Mouse (Mus musculus) c-Kit-positive CD71-positive TER-119-positive erythroid progenitor cells, embryonic 14.5 days (primary cell): ENCODE measurements at regions not wholly inside any gene's neighbourhood (a gene's known extent, or its start where the extent isn't known, plus 50 kb on each side); places are given as distances from the start of the nearest gene placed in this dataset.

Experiments used
- DNase-seq: peaks from one replicate; pipeline ENCODE4 v3.0.0-alpha.2; 2013; ENCODE audit warnings: low spot score

DNA sequence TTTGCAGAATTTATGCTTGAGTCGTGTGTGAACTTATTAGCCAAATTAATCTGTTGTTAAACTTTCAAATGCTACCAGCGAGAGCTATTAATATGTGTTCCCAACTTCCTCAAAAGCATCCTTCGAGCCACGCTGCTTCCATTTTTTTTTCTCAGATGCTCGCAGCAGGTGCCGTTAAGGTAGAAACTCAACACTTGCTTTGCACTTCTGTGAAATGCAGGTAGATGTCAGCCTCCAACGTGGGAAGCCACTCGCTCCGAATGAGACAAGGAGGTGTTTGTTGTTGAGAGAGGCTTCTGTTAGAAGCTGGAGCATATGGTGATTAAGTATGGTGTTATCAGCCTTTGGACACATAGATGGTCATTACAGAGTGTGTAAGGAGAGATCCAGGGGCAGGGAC lies 433.1 kb upstream of the Adgrl2 start:
- DNase-seq: no peak

DNA sequence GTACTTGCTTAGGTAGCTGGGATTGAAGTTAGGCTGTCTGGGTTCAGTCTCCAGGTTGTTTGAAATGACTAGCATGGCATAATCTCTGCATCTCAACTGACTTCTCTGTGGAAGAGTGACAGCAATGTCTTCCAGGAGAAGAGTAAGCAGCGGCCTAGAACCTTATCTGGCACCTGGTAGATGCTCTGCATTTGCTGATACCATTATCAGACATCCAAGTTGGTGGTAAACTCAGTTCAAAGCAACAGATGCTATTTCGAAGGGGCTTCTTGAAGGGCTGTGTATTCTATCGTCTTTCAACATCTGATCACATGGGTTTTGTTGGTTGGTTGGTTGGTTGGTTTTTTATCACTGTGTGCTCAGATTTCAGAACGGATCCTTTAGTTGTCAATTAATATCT lies 424.7 kb upstream of the Adgrl2 start:
- no peak for DNase-seq

DNA sequence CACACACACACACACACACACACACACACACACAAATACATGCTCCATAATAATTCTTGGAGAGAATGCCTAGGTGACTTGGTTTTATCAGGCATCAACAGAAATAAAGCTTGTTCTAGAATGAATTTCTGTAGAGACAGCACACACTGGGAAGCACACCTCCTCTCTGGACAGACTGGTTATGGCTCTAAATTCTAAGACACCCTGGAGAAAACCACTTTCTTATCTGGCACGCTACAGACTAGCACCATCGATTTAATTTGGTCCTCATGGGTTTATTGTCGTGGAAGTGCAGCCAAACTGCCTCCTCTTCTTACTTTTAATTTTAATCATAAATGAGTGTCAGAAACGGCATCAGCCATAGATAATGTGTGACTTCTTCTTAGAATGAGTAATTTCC lies 422.8 kb upstream of the Adgrl2 start:
- no peak for DNase-seq

DNA sequence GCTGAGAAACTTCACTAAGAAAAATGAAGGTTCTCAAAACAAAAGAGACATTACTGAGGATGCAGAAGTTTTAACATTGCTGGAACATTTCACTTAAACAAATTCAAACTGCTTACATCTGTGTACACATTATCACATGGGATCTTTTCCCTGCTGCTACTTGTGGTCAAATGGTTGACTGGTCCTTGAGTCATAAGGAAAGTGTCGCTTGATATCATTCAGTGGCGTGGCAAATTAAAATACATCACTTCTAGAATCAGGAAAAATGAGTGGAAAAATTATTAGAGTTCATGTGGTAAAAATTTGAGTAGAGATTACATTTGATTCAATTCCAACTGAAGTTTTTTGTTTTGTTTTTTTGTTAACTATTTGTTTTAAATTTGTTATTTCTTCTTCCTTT lies 420.2 kb upstream of the Adgrl2 start:
- DNase-seq: no peak

DNA sequence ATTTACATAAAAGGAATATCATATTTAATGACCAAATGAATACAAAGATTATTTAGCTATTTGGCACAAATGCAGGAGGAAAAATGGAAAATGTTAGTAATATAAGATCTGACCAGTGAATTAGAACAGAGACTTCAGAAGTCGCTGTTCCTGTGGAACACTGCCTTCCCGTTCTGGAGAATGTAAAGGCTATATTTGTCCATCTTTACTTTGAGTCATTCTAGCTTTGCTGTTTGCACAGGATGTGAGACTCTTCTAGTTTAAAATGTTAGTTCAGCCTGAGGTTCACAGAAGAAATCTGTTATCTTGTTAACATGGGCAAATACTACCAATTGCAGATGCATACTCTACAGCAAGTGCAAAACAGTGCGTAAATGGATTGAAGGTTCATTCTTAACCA lies 418.5 kb upstream of the Adgrl2 start:
- DNase-seq: no peak

DNA sequence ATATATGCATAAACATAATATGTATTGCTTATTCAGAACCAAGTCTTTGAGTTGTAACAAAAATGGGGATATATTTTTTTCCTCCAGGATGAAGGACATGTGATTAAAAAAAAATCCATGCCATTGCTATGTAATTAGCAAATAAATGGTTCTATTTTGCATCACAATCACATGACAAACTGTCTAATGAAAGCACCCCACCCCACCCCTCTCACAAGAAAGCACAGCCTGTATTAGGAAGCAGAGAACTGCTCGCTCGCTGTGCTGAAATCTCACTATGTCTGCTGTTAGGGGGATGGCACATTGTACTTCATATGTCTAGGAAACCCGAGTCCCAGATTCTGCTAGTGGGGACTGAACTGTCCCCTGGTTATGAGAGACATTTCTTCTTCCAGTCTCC lies 415.5 kb upstream of the Adgrl2 start:
- no peak for DNase-seq

DNA sequence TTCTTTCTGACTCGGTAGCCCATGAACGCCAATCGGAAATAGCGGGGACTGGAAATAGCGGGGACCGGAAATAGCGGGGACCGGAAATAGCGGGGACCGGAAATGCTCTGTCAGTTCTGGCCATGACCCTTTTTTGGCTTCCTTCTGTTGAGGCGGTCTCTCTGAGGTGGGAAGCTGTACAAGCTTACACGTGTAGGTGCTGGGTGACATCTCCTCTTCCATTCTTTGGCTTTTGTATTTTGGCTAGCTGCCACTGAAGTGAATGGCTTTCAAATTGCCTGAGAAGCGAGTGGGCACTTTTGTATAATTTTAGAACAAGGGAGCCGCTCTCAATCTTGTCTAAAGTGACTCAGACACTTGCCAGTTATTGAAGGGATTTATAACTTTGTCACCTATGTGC lies 414.3 kb upstream of the Adgrl2 start:
- no peak for DNase-seq

DNA sequence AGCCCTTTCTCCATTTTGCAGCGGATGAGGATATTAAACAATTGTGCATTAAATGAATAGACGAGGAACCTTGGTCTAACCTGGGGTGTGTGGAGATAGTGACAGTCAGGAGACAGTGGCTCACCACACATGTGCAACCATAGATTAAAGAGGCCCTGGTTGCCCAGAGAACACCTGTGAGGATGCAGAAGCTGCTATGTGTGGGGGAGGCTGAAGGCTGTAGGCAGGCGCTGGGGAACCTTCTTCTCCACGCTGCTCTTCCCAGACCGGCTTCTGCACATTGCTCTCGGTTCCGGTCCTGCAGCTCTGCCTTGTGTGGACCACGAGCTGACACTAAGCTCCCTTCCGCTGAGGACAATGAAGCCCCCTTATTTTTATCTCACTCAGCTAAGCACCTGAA lies 412.1 kb upstream of the Adgrl2 start:
- DNase-seq: no peak

DNA sequence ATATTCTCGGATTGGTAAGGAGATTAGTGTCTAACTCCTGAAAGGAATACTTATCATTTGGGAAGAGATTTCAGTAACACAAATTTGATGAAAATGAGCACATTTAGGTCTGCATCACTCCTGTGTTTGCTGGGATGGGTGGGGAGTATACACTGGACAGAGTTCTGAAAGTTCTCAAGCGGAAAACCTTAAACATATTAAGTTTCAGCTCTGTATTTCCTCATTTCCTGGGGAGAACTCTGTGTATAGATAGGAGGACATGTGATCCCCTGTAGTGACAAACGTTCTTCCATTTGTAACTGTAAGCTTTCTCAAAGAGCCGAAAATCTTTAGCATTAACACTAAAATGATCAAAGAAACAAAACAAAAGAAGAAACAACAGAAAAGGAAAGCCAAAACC lies 404.7 kb upstream of the Adgrl2 start:
- no peak for DNase-seq

DNA sequence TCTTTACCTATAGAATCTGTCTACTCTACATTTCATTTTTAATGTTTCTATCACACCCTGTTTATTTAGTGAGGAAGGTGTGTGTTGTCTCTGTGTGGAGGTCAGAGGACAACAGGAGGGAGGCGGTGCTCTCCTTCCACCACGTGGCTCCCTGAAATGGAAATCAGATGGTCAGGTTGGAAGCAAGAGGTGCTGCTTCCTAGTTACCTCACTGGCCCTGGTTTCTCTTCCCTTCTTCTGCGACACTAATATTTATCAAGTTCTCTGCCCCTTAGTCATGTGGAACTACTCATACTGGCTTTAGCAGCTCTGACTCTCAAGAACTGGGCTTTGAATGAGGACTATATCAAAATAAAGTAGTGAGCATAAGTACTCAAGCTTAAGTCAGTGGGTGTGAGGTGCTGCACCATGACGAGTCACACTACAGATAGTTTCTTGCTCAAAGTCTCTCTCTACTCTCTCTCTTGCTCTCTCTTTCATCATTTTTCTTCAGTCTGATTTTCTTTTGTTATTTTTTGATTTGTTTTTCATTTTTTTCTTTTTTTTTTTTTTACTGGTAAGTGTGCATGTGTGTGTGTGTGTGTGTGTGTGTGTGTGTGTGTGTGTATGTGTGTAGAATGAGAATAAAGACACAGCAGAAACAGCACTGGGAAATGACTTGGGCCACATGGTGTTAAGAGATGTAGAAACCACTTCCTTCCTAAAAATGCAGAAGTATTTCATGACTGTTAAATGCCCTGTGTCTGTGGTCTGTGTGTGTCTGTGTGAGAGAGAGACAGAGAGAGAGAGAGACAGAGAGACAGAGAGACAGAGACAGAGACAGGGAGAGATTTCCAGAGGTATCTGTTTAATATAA lies 403.2 kb upstream of the Adgrl2 start:
- DNase-seq: no peak

DNA sequence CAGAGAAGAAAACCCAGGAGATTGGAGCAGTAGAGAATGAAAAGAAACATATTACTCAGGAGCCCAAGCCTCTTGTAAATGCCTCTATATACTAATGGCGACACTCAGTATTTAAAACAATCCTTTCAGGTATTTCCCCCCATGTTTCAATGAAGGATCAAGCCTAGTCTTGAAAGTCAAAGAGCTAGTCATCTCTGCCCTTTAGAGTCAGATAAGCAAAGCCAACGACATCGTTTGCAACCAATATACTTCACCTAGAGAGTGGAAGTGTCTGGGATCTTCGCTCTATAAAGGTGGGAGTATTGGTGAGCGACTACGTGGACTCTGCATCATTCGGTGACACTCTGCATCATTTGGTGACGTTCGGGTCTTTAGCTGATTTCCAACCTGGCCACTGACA lies 401.8 kb upstream of the Adgrl2 start:
- no peak for DNase-seq

DNA sequence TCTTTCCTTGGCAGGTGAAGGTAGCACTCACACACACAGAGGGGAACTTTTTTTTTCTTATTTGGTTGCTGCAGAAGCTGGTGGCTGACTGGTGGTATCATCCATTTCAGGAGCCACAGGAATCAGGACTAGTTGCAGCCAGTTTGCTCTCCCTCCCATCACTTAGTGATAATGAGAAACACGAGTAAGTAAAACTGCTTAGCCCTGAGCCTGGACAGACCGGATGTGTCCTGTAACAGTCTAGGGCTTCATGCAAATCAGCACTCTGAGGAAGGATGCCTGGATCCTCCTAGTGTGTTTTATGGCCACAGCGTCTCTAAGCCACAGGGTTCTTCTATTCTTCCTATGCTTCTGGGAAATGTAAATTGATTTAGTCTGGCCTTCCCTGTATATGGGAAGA lies 397.2 kb upstream of the Adgrl2 start:
- DNase-seq: no peak

DNA sequence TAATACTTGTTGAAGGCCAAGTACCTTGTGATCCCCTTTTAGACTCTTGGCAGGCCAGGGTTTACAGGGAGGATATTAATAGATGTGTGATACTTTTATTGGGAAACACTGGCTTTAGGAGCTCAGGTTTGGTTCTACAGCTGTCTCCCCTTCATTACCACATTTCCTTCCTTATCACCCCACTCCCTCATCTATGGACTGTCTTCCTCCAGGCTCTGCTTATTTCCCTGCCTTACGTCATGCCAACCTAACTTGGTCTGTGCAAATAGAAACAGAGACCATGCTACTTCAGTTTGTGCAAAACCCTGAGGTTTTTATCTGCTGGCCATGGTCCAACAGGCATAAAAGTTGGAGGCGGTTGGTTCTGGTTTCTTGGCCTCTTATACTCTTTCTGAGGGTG lies 395.7 kb upstream of the Adgrl2 start:
- DNase-seq: no peak

DNA sequence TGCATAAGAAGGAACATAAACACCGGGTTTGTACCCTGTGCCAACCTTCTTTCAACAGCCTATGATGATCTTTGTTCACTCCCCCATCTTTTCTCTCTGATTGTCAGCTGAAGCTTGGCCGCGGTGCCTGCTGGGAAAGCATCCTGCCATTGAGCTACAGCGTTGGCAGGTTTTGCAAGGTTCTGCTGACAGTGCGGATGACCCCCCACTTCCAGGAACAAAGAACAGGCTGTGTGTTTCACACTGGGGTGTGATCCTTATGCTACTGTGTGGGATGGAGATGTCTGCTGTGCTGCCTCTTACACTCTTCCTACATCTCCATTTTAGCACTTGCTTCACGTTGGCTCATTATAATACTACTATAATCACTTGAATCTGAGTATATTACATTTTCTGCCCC lies 395.0 kb upstream of the Adgrl2 start:
- no peak for DNase-seq

DNA sequence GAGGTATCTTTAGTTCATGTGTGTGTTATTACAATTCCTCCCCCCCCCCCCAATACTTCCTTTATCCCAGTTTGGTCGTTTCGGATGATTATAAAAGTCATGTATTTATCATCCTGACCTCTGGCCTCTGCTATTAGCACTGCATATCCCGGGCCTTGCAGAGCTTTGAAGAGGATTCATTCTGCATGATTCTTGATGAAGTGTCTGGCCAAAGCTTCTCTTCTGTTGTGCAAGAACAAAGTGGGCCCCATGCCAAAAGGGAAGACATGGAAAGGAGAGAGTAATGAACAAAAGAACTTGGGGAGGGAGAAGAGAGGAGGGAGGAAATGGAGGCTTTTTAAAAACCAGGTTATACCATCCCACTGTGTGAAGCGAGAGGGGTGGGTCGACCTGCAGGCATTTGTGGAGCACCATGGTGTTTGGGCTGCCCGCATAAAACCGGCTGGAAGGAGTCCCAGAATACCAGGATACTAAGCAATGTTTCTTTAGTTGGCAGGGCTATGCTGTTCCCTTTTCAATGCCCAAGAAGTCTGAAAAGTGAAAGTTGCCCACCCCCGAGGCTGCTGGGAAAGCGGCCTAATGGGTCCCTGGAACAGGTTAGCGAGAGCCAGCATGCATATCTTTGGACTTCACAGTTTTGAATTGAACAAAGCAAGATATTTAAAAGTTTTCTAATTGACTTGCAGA lies 391.3 kb upstream of the Adgrl2 start:
- DNase-seq: no peak

DNA sequence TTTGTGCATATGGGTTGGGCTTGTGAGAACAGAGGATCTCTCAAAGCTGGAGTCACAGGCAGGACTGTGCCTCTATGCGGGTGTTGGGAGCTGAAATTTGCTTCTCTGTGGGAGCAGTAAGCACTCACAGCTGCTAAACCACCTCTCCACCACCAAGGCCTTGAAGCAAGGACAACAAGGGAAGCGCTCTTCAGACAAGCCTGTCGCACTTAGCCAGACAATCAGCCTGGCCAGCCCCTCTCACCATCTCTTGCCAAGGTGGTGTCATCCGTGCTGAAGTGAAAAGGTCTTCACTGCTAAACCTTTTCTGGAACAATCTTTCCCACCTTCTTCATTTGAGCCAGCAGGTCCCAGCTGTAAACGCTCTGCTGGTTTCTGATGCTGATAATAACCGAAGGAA lies 390.7 kb upstream of the Adgrl2 start:
- no peak for DNase-seq

DNA sequence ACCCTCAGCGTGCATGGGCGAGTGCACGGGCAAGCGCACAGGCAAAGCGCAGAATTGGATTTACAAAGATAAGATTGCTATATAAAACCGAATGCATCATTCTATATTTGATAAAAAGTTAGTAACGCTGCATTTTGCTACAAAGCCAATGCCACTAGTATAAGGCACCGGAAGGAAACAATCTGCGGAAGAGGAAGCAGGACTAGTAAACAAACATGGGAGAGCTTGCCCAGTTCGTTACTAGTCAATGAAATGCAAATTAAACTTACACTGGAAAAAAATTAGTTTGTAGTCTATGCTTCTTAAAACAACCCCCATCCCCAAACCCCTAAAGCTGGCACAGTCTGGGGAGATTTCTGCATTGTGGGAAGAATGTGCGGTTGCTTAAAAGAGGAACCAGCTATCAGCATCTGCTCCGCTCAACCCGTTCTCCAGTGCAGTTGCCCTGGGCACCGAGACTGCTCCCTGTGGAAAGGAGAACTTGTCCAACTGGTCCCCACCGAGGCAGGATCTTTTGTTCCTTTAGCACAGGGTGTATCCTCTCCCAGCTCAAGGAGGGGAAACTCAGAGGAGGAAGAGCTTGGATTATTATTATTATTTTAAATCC lies 389.6 kb upstream of the Adgrl2 start:
- DNase-seq: no peak

DNA sequence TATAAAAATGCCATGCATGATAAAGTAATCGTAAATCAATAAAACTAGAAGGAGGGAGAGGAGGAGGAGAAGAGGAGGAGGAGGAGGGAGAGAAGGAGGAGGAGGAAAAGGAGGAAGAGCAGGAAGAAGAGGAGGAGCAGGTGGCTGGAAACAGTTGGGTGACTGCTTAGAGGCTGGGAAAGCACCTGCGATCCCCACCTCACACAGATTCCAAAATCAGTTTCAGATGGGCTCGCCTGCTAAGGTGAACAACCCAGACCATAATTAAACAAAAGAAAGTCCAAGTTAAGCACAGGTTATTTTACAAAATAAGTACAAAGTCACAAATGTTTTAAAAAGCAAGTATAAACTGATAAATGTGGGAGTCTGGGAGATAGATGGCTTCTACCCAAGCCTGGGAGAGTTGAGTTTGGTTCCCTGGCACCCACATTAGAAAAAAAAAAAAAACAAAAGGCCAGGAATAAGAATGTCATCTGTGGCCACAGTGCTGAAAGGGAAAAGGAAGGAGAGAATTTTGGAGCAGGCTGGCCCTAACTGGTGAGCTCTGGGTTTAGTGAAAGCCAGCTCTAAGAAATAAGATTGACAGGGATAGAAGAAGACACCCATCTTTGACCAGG lies 389.0 kb upstream of the Adgrl2 start:
- DNase-seq: no peak

DNA sequence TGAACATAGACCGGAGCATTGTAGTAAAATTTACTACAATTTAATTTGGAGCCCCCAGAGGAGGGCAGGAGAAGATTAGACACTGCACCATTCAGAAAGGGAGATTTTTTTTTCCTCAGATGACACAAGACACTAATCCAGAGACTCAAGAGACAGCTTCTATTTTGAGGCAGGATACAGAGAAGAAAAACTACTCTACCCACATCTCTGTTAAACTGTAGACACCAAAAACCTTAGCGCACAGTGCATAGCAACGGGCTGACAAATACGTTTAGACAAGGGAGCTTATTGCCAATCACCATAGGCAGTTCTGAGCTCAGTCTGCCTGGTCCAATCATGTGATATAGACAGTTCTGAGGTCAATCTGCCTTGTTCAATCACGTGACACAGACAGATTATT lies 381.1 kb upstream of the Adgrl2 start:
- no peak for DNase-seq

DNA sequence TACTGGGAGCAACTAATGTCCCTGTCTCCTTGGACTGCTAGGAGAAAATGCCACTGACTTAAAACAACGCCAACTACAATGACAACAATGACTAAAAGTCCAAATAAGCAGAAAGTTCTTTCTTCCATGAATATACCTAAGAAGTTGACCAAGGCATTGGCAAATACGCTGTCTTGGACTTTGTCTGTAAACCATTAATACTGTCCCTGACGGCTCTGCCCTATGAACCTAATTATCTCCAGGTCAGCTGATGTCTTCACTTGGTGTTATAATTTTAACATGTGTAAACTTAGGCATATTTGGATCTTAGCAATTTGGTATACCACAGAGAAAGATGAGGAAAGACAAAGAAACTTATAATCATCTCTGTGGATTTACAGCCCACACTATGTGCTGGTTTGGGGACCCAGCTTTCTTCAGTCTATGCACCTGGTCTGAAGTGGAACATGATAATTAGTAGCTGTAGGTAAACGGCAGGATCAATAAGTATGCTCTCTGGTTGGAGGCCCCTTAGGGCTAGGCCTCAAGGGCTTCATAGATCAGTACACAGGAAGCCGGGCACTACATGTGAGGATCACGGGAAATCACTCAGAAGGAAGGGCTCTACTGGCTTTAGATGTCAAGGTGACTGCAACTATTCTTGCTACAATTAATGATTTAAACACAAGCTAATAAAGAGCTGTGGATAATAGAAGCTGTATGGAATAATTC lies 380.3 kb upstream of the Adgrl2 start:
- no peak for DNase-seq

DNA sequence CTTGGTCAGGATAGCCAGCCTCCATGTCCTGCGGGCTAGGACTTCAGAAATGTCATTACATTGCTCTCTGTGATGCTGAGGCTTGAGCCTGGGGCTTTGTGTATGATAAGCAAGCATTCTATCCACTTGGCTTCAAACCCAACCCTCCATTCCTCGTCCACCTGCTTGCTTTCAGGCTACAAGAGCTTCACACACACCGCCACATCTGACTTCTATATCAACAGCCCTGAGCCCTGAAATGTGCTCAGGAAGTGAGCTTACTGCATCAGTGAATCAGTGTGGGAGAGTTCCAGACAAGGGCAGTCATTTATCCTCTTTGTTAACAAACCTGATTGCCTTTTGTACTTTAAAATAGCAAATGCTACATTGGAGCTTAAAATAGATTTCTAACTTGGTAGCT lies 377.5 kb upstream of the Adgrl2 start:
- DNase-seq: no peak

DNA sequence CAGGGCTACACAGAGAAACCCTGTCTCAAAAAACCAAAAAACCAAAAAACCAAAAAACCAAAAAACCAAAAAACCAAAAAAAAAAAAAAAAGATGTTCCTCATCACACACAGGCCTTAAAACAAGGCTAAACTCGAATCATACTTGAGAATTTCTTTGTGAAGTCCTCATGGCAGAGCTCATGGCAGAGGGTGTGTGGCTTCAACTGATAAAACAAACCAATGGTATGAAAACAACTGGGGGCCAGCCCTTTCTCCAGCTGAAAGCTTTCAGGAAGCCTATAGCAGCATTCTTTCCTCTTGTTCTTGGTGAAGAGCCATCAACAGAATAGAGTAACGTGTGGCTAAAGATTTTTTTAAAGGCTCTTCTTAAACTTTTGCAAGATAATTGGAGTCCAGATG lies 369.8 kb upstream of the Adgrl2 start:
- no peak for DNase-seq
